Mouse (Mus musculus) T-helper 1 cell (primary cell): ENCODE measurements around the gene Fgfr2.

Experiments used
- in situ Hi-C: fragments of 300-600 bp; cut with MboI, MseI; formaldehyde crosslinking; loops from one replicate; pipeline ENCODE4 v1.15.1; 2025; ENCODE audit warnings: high pct_unique_total_duplicates

The Fgfr2 gene

GRCm38 (mm10) chr7:131927288-131928050 lies 1195.7 kb downstream of the Fgfr2 start:
- in situ Hi-C loops = no loop called here

GRCm38 (mm10) chr7:131917384-131917783 lies 1205.8 kb downstream of the Fgfr2 start:
- in situ Hi-C loops = no loop called here

GRCm38 (mm10) chr7:131909611-131910010 lies 1213.5 kb downstream of the Fgfr2 start:
- in situ Hi-C loops = no loop called here

GRCm38 (mm10) chr7:131906499-131907190 lies 1216.5 kb downstream of the Fgfr2 start:
- in situ Hi-C loops = no loop called here

GRCm38 (mm10) chr7:131899356-131899755 lies 1223.8 kb downstream of the Fgfr2 start:
- in situ Hi-C loops = loop anchor here (25.0 kb wide), 1 partner anchor 613 kb away; no protein-coding TSS in a partner anchor

- in situ Hi-C loops = loop anchor here (25.0 kb wide), 1 partner anchor 615 kb away; no protein-coding TSS in a partner anchor
Measured at GRCm38 (mm10) chr7:131897282-131897681, 1225.9 kb downstream of the Fgfr2 start.

- in situ Hi-C loops = loop anchor here (25.0 kb wide), 1 partner anchor 629 kb away; no protein-coding TSS in a partner anchor
Measured at GRCm38 (mm10) chr7:131882824-131883223, 1240.3 kb downstream of the Fgfr2 start.

- in situ Hi-C loops = loop anchor here (25.0 kb wide), 1 partner anchor 630 kb away; no protein-coding TSS in a partner anchor
Measured at GRCm38 (mm10) chr7:131881876-131882615, 1241.1 kb downstream of the Fgfr2 start.

GRCm38 (mm10) chr7:131880150-131880549 lies 1243.0 kb downstream of the Fgfr2 start:
- in situ Hi-C loops = loop anchor here (25.0 kb wide), 1 partner anchor 632 kb away; no protein-coding TSS in a partner anchor

- in situ Hi-C loops = loop anchor here (10.0 to 25.0 kb wide), 2 partner anchors 434 to 633 kb away; no protein-coding TSS in a partner anchor
Measured at GRCm38 (mm10) chr7:131878846-131879245, 1244.3 kb downstream of the Fgfr2 start.

GRCm38 (mm10) chr7:131861157-131861556 lies 1262.0 kb downstream of the Fgfr2 start:
- in situ Hi-C loops = no loop called here

GRCm38 (mm10) chr7:131855641-131856040 lies 1267.5 kb downstream of the Fgfr2 start:
- in situ Hi-C loops = no loop called here

GRCm38 (mm10) chr7:131850579-131850978 lies 1272.6 kb downstream of the Fgfr2 start:
- in situ Hi-C loops = no loop called here

GRCm38 (mm10) chr7:131846066-131846905 lies 1276.9 kb downstream of the Fgfr2 start:
- in situ Hi-C loops = loop anchor here (10.0 kb wide), 1 partner anchor 901 kb away; no protein-coding TSS in a partner anchor

- in situ Hi-C loops = no loop called here
Measured at GRCm38 (mm10) chr7:131830261-131830660, 1292.9 kb downstream of the Fgfr2 start.

- in situ Hi-C loops = loop anchor here (10.0 kb wide), 1 partner anchor 868 kb away; no protein-coding TSS in a partner anchor
Measured at GRCm38 (mm10) chr7:131826811-131827210, 1296.3 kb downstream of the Fgfr2 start.

GRCm38 (mm10) chr7:131817976-131818375 lies 1305.2 kb downstream of the Fgfr2 start:
- in situ Hi-C loops = no loop called here

- in situ Hi-C loops = no loop called here
Measured at GRCm38 (mm10) chr7:131816641-131817040, 1306.5 kb downstream of the Fgfr2 start.

GRCm38 (mm10) chr7:131812116-131812515 lies 1311.0 kb downstream of the Fgfr2 start:
- in situ Hi-C loops = no loop called here

- in situ Hi-C loops = no loop called here
Measured at GRCm38 (mm10) chr7:131810916-131811315, 1312.2 kb downstream of the Fgfr2 start.
